Mouse (Mus musculus) ovary, postnatal 36 days (tissue): Measurements from ENCODE around the gene Ptprn2.

Source experiments
- DNase-seq: peaks from one replicate; pipeline ENCODE4 v3.0.0; 2022; ENCODE audit warnings: low spot score, mixed read lengths

Ptprn2 gene

GRCm38 (mm10) chr12:116887496-116888281 lies 402.2 kb downstream of the Ptprn2 start:
- DNase-seq = no peak

- no peak for DNase-seq
These were observed 403.3 kb downstream of the Ptprn2 start for GRCm38 (mm10) chr12:116888856-116889255.

- DNase-seq = no peak
These were observed 407.1 kb downstream of the Ptprn2 start for GRCm38 (mm10) chr12:116892584-116892983.

GRCm38 (mm10) chr12:116896651-116897050 lies 411.1 kb downstream of the Ptprn2 start:
- no peak for DNase-seq

- DNase-seq = no peak
These were observed 416.3 kb downstream of the Ptprn2 start for GRCm38 (mm10) chr12:116901773-116902172.

- DNase-seq = no peak
These were observed 421.9 kb downstream of the Ptprn2 start for GRCm38 (mm10) chr12:116907424-116907823.

GRCm38 (mm10) chr12:116908668-116909067 lies 423.1 kb downstream of the Ptprn2 start:
- no peak for DNase-seq

- DNase-seq = no peak
These were observed 431.3 kb downstream of the Ptprn2 start for GRCm38 (mm10) chr12:116916776-116917175.

GRCm38 (mm10) chr12:116919185-116919584 lies 433.7 kb downstream of the Ptprn2 start:
- DNase-seq = no peak

- DNase-seq = no peak
These were observed 434.4 kb downstream of the Ptprn2 start for GRCm38 (mm10) chr12:116919691-116920526.

- no peak for DNase-seq
These were observed 441.6 kb downstream of the Ptprn2 start for GRCm38 (mm10) chr12:116927115-116927514.

GRCm38 (mm10) chr12:116927516-116927915 lies 442.0 kb downstream of the Ptprn2 start:
- no peak for DNase-seq

- no peak for DNase-seq
These were observed 452.8 kb downstream of the Ptprn2 start for GRCm38 (mm10) chr12:116938158-116938854.

- DNase-seq = no peak
These were observed 458.4 kb downstream of the Ptprn2 start for GRCm38 (mm10) chr12:116943883-116944282.

GRCm38 (mm10) chr12:116948151-116948928 lies 462.8 kb downstream of the Ptprn2 start:
- DNase-seq = no peak

- no peak for DNase-seq
These were observed 464.2 kb downstream of the Ptprn2 start for GRCm38 (mm10) chr12:116949726-116950125.

GRCm38 (mm10) chr12:116952452-116953205 lies 467.1 kb downstream of the Ptprn2 start:
- DNase-seq = no peak

- DNase-seq = no peak
These were observed 473.6 kb downstream of the Ptprn2 start for GRCm38 (mm10) chr12:116959164-116959563.

GRCm38 (mm10) chr12:116963906-116964305 lies 478.4 kb downstream of the Ptprn2 start:
- no peak for DNase-seq

GRCm38 (mm10) chr12:116968215-116968939 lies 482.9 kb downstream of the Ptprn2 start:
- no peak for DNase-seq
